33 mouse cellular contexts compared by ENCODE assay signal in genomic region chr7:66083757-66084156, GRCm38 (mm10). TPM values are rescaled to one million over a fixed set of nuclear protein-coding genes. Genes with fewer than 3 reads are reported as not detected.
A peak's percentile ranks its signal among the peaks of the same experiment; 100 is the strongest.
DNase-seq lines count a peak whose midpoint lies in the region; ATAC-seq and TF ChIP-seq lines count a peak whose summit lies in the region.
"Had no signal": no experiment of that assay in that cellular context is flagged by ENCODE, and none has a peak within 500 bp of the region (broad histone marks: within the 10 kb centered on the region; RNA-seq: fewer than 3 reads in every experiment).

No protein-coding gene starts in this region.

- H3K9me3 ChIP-seq in liver, embryonic 11.5 days (ENCODE audit: control insufficient read depth, low read length) = no peaks in the 10 kb centered on the region
- no peaks in the 10 kb centered on the region for H3K9me3 ChIP-seq in lung, postnatal 0 days (ENCODE audit: low read length)
- H3K9me3 ChIP-seq: embryonic facial prominence, embryonic 12.5 days; forebrain, embryonic 12.5 days; G1E; heart, embryonic 10.5 days; heart, embryonic 13.5 days had no signal

- peaks cover 4% of the 10 kb centered on the region; the same call in 1 of the 2 replicates for H3K79me2 ChIP-seq in liver, adult 2 months (ENCODE audit: control insufficient read depth, insufficient read depth, low read length)

- TF ChIP-seq POLR2A in liver, adult 2 months (IDR thresholded peaks at IDR 0.05; ENCODE audit: extremely low read depth, insufficient read depth, low read length) = no peak

- H3K27me3 ChIP-seq in liver, adult 2 months (ENCODE audit: control insufficient read depth, insufficient read depth, low read length) = no peaks in the 10 kb centered on the region
- no peaks in the 10 kb centered on the region for H3K27me3 ChIP-seq in liver, embryonic 11.5 days (replicated peaks; ENCODE audit: control insufficient read depth, insufficient read depth, low read length)
- H3K27me3 ChIP-seq in lung, postnatal 0 days (replicated peaks; ENCODE audit: insufficient read depth, low read length) = no peaks in the 10 kb centered on the region
- H3K27me3 ChIP-seq: CH12.LX; embryonic facial prominence, embryonic 12.5 days; forebrain, embryonic 12.5 days; heart, embryonic 13.5 days; Patski had no signal

- H3K36me3 ChIP-seq in liver, adult 2 months (ENCODE audit: control insufficient read depth, insufficient read depth, low read length) = peaks cover 59% of the 10 kb centered on the region
- H3K36me3 ChIP-seq in liver, embryonic 11.5 days (ENCODE audit: control insufficient read depth, insufficient read depth, low read length) = peaks cover 50% of the 10 kb centered on the region
- peaks cover 47% of the 10 kb centered on the region; the same call in 1 of the 2 replicates for H3K36me3 ChIP-seq in lung, postnatal 0 days (ENCODE audit: insufficient read depth, low read length)

- no peak overlapping the region for H3K4me2 ChIP-seq in liver, embryonic 11.5 days
- no peak overlapping the region for H3K4me2 ChIP-seq in lung, postnatal 0 days (replicated peaks; ENCODE audit: low read depth, low read length)
- H3K4me2 ChIP-seq: embryonic facial prominence, embryonic 12.5 days; forebrain, embryonic 12.5 days; heart, embryonic 13.5 days; hindbrain, embryonic 14.5 days had no signal

- H3K9ac ChIP-seq in liver, adult 2 months (ENCODE audit: low read depth, low read length) = no peak overlapping the region
- no peak overlapping the region for H3K9ac ChIP-seq in liver, embryonic 11.5 days (ENCODE audit: low read depth, low read length)
- H3K9ac ChIP-seq in lung, postnatal 0 days (replicated peaks; ENCODE audit: low read depth) = no peak overlapping the region
- H3K9ac ChIP-seq: embryonic facial prominence, embryonic 12.5 days; forebrain, embryonic 12.5 days; heart, embryonic 13.5 days; hindbrain, embryonic 14.5 days had no signal

- DNase-seq in gastrocnemius, adult 2 months = no peak
- no peak for DNase-seq in gastrocnemius, postnatal 4 days (ENCODE audit: low spot score in 2 of 2)
- DNase-seq in liver, adult 2 months (ENCODE audit: extremely low read depth, low read depth, low spot score) = peak; percentile 64
- DNase-seq in liver, embryonic 11.5 days (ENCODE audit: low spot score) = no peak
- DNase-seq in lung, postnatal 0 days (ENCODE audit: low spot score) = peak; percentile 27
- no peak for DNase-seq in lung, postnatal 4 days
- no peak for DNase-seq in testis, postnatal 10 days (ENCODE audit: low spot score)
- DNase-seq: adrenal gland, postnatal 10 days; adrenal gland, postnatal 36 days; B cell, adult 2 months; cerebellum, adult 18-20 months; cerebellum, adult 9-10 months; cerebellum, postnatal 14 days; gastrocnemius, postnatal 14 days; heart, postnatal 14 days; heart, postnatal 4 days had no signal

- no peak for TF ChIP-seq EP300 in lung, postnatal 0 days (IDR thresholded peaks at IDR 0.05)

- no peak for TF ChIP-seq CTCF in gastrocnemius, adult 2 months (IDR thresholded peaks at IDR 0.05)
- no peak for TF ChIP-seq CTCF in liver, adult 2 months (IDR thresholded peaks at IDR 0.05; ENCODE audit: low read depth, low read length)
- no peak for TF ChIP-seq CTCF in lung, postnatal 0 days (IDR thresholded peaks at IDR 0.05)

- no peak overlapping the region; the same call in 1 of the 2 replicates for H3K4me3 ChIP-seq in gastrocnemius, adult 2 months
- H3K4me3 ChIP-seq in liver, adult 2 months (ENCODE audit: insufficient read depth, low read depth, low read length) = no peak overlapping the region
- no peak overlapping the region for H3K4me3 ChIP-seq in liver, embryonic 11.5 days (ENCODE audit: low read depth, low read length)
- no peak overlapping the region for H3K4me3 ChIP-seq in lung, postnatal 0 days (ENCODE audit: low read depth, low read length)
- H3K4me3 ChIP-seq: embryonic facial prominence, embryonic 12.5 days; erythroblast, embryonic 14.5 days; forebrain, embryonic 12.5 days; heart, embryonic 10.5 days; heart, embryonic 13.5 days had no signal

- H3K27ac ChIP-seq in gastrocnemius, adult 2 months = peak overlapping the region; percentile 75
- no peak overlapping the region for H3K27ac ChIP-seq in liver, adult 2 months (replicated peaks; ENCODE audit: insufficient read depth, low read depth, low read length)
- H3K27ac ChIP-seq in liver, embryonic 11.5 days (ENCODE audit: low read depth, low read length) = no peak overlapping the region
- H3K27ac ChIP-seq in lung, postnatal 0 days (ENCODE audit: low read length) = no peak overlapping the region
- H3K27ac ChIP-seq: embryonic facial prominence, embryonic 12.5 days; forebrain, embryonic 12.5 days; heart, embryonic 10.5 days; heart, embryonic 13.5 days; hindbrain, embryonic 14.5 days; hindbrain, postnatal 0 days had no signal

- ATAC-seq in liver, embryonic 11.5 days (replicated peaks; ENCODE audit: low FRiP score) = no peak
- ATAC-seq in lung, postnatal 0 days = no peak
- ATAC-seq: forebrain, embryonic 16.5 days; hindbrain, postnatal 0 days; Patski had no signal

- WGBS in liver, adult 2 months = 59% methylated on average over 6 of the region's 6 CpGs
- WGBS in liver, embryonic 11.5 days = 85% methylated on average over 6 of the region's 6 CpGs
- 72% methylated on average over 6 of the region's 6 CpGs for WGBS in lung, postnatal 0 days

- intact Hi-C loops in gastrocnemius, adult 2 months (cut with DNase I) = no loop called here

- H3K4me1 ChIP-seq in liver, adult 2 months (ENCODE audit: control insufficient read depth, insufficient read depth, low read length) = peaks cover 10% of the 10 kb centered on the region
- H3K4me1 ChIP-seq in liver, embryonic 11.5 days (replicated peaks; ENCODE audit: control insufficient read depth, insufficient read depth, low read length) = peaks cover 7% of the 10 kb centered on the region; the same call in 1 of the 2 replicates
- peaks cover 6% of the 10 kb centered on the region for H3K4me1 ChIP-seq in lung, postnatal 0 days (ENCODE audit: insufficient read depth, low read depth, low read length)

RNA-seq across cellular contexts. Expression of gene Selenos, which starts 4.3 kb away (rescaled TPM):
- total RNA-seq in gastrocnemius, adult 2 months (2021) = 10 to 100 TPM; 26.5 to 35.1 TPM
- total RNA-seq in gastrocnemius, postnatal 4 days (2021) = 10 to 100 TPM; 45.6 to 51.9 TPM
- total RNA-seq in liver, adult 2 months (2014; rRNA removed) = 68.9 and 94.2 TPM in 2 replicates
- 140 and 164 TPM in 2 replicates for polyA plus RNA-seq in liver, adult 2 months (2012; rRNA removed)
- polyA plus RNA-seq in liver, embryonic 11.5 days (2014; fragmentation: Nextera tagmentation; extraction: Ambion mirVana) = 103 and 110 TPM in 2 replicates
- 164 and 167 TPM in 2 replicates for polyA plus RNA-seq in lung, postnatal 0 days (2015; fragmentation: Nextera tagmentation; extraction: Ambion mirVana)

RNA-seq across cellular contexts. Expression of gene Snrpa1, which starts 25.0 kb away (rescaled TPM):
- total RNA-seq in gastrocnemius, adult 2 months (2021) = 10 to 100 TPM; 15.2 to 22.4 TPM
- total RNA-seq in gastrocnemius, postnatal 4 days (2021) = 10 to 100 TPM; 31.4 to 36.8 TPM
- total RNA-seq in liver, adult 2 months (2014; rRNA removed) = 15.4 and 18.9 TPM in 2 replicates
- polyA plus RNA-seq in liver, adult 2 months (2012; rRNA removed) = 9.1 and 9.8 TPM in 2 replicates
- polyA plus RNA-seq in liver, embryonic 11.5 days (2014; fragmentation: Nextera tagmentation; extraction: Ambion mirVana) = 237 and 251 TPM in 2 replicates
- polyA plus RNA-seq in lung, postnatal 0 days (2015; fragmentation: Nextera tagmentation; extraction: Ambion mirVana) = 58.0 and 59.1 TPM in 2 replicates

RNA-seq across cellular contexts. Expression of gene Chsy1, which starts 25.6 kb away (rescaled TPM):
- total RNA-seq in gastrocnemius, adult 2 months (2021) = 1 to 10 TPM; 4.1 to 4.2 TPM
- 10 to 100 TPM; 32.0 to 35.9 TPM for total RNA-seq in gastrocnemius, postnatal 4 days (2021)
- total RNA-seq in liver, adult 2 months (2014; rRNA removed) = 3.4 and 3.9 TPM in 2 replicates
- polyA plus RNA-seq in liver, adult 2 months (2012; rRNA removed) = 1.3 TPM in 2 replicates
- polyA plus RNA-seq in liver, embryonic 11.5 days (2014; fragmentation: Nextera tagmentation; extraction: Ambion mirVana) = 22.4 and 23.1 TPM in 2 replicates
- 22.5 and 23.7 TPM in 2 replicates for polyA plus RNA-seq in lung, postnatal 0 days (2015; fragmentation: Nextera tagmentation; extraction: Ambion mirVana)

RNA-seq across cellular contexts. Expression of gene Gm45213, which starts 40.4 kb away (rescaled TPM):
- total RNA-seq in gastrocnemius, adult 2 months (2021) = not detected
- not detected for total RNA-seq in gastrocnemius, postnatal 4 days (2021)
- not detected in 2 replicates for total RNA-seq in liver, adult 2 months (2014; rRNA removed)
- polyA plus RNA-seq in liver, adult 2 months (2012; rRNA removed) = not detected in 2 replicates
- not detected in 2 replicates for polyA plus RNA-seq in liver, embryonic 11.5 days (2014; fragmentation: Nextera tagmentation; extraction: Ambion mirVana)
- not detected in 2 replicates for polyA plus RNA-seq in lung, postnatal 0 days (2015; fragmentation: Nextera tagmentation; extraction: Ambion mirVana)
- total RNA-seq: adrenal gland, adult 18-20 months; adrenal gland, postnatal 10 days; adrenal gland, postnatal 36 days; CH12.LX; G1E; gastrocnemius, adult 18-20 months; gastrocnemius, postnatal 14 days; heart, adult 18-20 months; heart, postnatal 14 days; heart, postnatal 4 days; hindbrain, postnatal 0 days had no signal
- polyA plus RNA-seq: embryonic facial prominence, embryonic 12.5 days; erythroblast, embryonic 14.5 days; forebrain, embryonic 12.5 days; forebrain, embryonic 16.5 days; G1E; gonadal fat pad, adult 2 months; heart, embryonic 10.5 days; heart, embryonic 13.5 days; heart, embryonic 16.5 days; hindbrain, embryonic 11.5 days; hindbrain, embryonic 14.5 days; hindbrain, postnatal 0 days; Patski had no signal

Comparison
In these comparisons a context has a peak if more than half of its experiments do, and no peak if none do; other contexts are left out.
1. DNase-seq: peak in liver, adult 2 months (single experiment) and lung, postnatal 0 days (single experiment); none in gastrocnemius, adult 2 months (single experiment), gastrocnemius, postnatal 4 days (0 of 2), liver, embryonic 11.5 days (single experiment), lung, postnatal 4 days (0 of 2) and testis, postnatal 10 days (single experiment).